Mouse (Mus musculus) E14TG2a.4 (cell line): ENCODE data around the gene Taar7f.

Source experiments
- CTCF ChIP-seq: conservative IDR thresholded peaks from 2 replicates; pipeline ENCODE4 v1.5.1; 2014; ENCODE audit warnings: low read length
- POU5F1 ChIP-seq: IDR thresholded peaks from 2 replicates; pipeline ENCODE4 v1.6.1; 2014; ENCODE audit warnings: low read length, borderline replicate concordance

DNA sequence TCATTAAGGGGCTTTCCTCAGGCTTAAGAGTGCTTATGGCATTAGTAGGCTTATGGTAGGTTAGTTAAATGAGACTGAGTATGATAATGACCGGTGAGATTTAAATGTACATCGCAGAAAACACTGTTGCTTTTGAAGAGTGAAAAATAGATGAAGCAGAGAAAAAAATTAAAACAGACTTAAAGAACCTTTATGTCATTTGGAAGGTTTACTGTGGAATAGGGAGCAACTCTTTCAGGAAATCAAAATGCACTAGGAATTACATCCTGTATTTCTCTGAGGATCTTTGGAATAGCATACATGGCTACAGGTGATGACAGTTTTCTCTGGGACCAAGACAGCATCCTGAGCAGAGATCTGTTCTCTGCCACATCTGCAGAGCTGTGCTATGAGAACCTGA lies 12.0 kb upstream of the Taar7f start, which contains the start of gene Taar7e:
- TF ChIP-seq CTCF (no peak), POU5F1 (no peak)
